Mouse (Mus musculus) lung, adult 2 months (tissue): ENCODE results near the gene Ankrd12. TPM values are rescaled to one million over a fixed set of nuclear protein-coding genes. Genes with fewer than 3 reads are reported as not detected.
"Not testable (repeated sequence)": the region's sequence is repeated elsewhere in the genome, so short reads cannot be mapped to it uniquely, and the experiment has no call there.

ENCODE experiments used
- DNase-seq: peaks from one replicate; pipeline ENCODE4 v3.0.0; 2022
- H3K4me1 ChIP-seq: fragments of 200-500 bp; 2 replicates; pipeline ENCODE4 v1.6.1; 2011; ENCODE audit warnings: low read length; ENCODE audit not compliant: control insufficient read depth, insufficient read depth
- H3K4me3 ChIP-seq: fragments of 200-500 bp; replicated peaks from 2 replicates; pipeline ENCODE3; 2011; ENCODE audit warnings: low read depth, mild to moderate bottlenecking, control low read depth, low read length; ENCODE audit errors: extremely low read depth
- CTCF ChIP-seq: fragments of 200-500 bp; IDR thresholded peaks from 2 replicates; pipeline ENCODE4 v1.5.1; 2011; ENCODE audit warnings: mild to moderate bottlenecking, low read length, control low read depth; ENCODE audit not compliant: insufficient read depth
- POLR2A ChIP-seq: fragments of 200-500 bp; IDR thresholded peaks from 2 replicates; pipeline ENCODE4 v1.6.1; 2011; ENCODE audit warnings: low read depth, mild to moderate bottlenecking, control low read depth, low read length, borderline replicate concordance; ENCODE audit errors: extremely low read depth
- WGBS: fragments of 180-500 bp; shearing (Covaris S2); methylation state at CpG from one replicate; pipeline ENCODE4 v1.1.7; 2018; 5-methylcytosine and 5-hydroxymethylcytosine counted together
- polyA plus RNA-seq: library from polyadenylated mRNA; depleted of rRNA; stranded (reverse); fragments of >200 nt; gene quantifications from 2 replicates; pipeline ENCODE4 v1.2.3, GENCODE M21; 2012

The Ankrd12 gene
- polyA plus RNA-seq, 1 experiment = 5.4 TPM

DNA sequence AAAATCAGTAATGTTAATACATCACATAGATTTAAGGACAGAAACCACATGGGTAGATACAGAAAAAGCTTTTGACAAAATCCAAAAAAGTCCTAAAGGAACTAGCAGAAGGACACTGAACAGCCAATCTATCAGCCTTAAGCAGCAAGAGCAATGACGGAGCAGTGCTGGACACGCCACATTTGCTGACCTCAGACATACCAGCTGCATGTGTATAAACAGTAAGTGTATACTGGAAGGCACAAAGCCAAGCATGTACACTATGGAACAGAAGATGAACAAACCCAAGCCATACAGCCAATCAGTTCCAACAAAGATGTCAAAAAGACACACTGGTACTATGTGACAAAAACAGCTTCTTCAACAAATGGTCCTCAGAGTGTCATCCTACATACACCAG is 19.7 kb downstream of the Ankrd12 start:
- Histone ChIP-seq H3K4me1 (no peaks in the 10 kb centered on the region; the same call in none of the 2 replicates), H3K4me3 (no peak overlapping the region)
- WGBS = 75% methylated on average over 2 of the region's 2 CpGs
- TF ChIP-seq POLR2A = no peak
- no peak for DNase-seq

DNA sequence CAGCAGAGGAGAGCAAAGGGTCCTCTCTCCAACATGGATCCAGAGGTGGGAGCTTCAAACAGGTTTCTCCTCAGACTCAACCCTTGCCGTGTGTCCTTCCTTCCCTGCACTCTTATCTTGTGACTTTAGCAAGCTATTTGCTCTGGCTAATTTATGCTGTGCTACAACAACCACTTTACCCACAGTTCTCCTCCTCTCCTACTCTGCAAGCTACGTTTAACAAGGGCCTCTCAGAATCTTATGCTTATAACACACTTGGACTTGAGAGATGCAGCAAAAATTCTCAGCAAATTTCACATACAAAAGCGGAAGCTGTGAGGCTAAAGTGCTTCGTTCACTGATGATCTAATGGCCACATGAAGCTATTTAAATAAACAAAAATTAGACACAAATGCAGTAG is 23.5 kb downstream of the Ankrd12 start:
- TF ChIP-seq CTCF (no peak), POLR2A (no peak)
- 41% methylated on average over 4 of the region's 4 CpGs for WGBS
- Histone ChIP-seq H3K4me1 (no peaks in the 10 kb centered on the region; the same call in none of the 2 replicates), H3K4me3 (no peak overlapping the region)
- DNase-seq = no peak

GRCm38 (mm10) chr17:66048795-66049194 is 28.1 kb downstream of the Ankrd12 start:
- 72% methylated on average over 4 of the region's 4 CpGs for WGBS
- Histone ChIP-seq H3K4me3 (no peak overlapping the region), H3K4me1 (no peaks in the 10 kb centered on the region; the same call in none of the 2 replicates)
- no peak for DNase-seq
- no peak for TF ChIP-seq POLR2A
- no peak for TF ChIP-seq CTCF

GRCm38 (mm10) chr17:66048199-66048598 is 28.7 kb downstream of the Ankrd12 start:
- Histone ChIP-seq H3K4me3 (no peak overlapping the region), H3K4me1 (no peaks in the 10 kb centered on the region; the same call in 1 of the 2 replicates)
- no peak for TF ChIP-seq POLR2A
- TF ChIP-seq CTCF = no peak
- no peak for DNase-seq
- WGBS = 72% methylated on average over 5 of the region's 5 CpGs

DNA sequence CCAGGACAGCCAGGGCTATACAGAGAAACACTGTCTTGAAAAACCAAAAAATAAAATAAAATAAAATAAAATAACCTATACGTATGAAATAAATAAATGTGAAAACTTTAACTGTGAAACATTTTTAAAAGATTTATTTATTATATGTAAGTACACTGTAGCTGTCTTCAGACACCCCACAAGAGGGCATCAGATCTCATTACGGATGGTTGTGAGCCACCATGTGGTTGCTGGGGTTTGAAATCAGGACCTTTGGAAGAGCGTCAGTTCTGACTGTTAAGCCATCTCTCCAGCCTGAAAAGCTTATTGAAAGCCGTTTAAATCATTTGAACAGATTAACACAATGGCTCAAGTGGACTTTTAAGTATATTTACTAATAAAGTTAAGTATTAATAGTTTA is 33.2 kb downstream of the Ankrd12 start:
- not testable (repeated sequence) for H3K4me3 ChIP-seq, H3K4me1 ChIP-seq, DNase-seq
- 91% methylated on average over 4 of the region's 4 CpGs for WGBS

DNA sequence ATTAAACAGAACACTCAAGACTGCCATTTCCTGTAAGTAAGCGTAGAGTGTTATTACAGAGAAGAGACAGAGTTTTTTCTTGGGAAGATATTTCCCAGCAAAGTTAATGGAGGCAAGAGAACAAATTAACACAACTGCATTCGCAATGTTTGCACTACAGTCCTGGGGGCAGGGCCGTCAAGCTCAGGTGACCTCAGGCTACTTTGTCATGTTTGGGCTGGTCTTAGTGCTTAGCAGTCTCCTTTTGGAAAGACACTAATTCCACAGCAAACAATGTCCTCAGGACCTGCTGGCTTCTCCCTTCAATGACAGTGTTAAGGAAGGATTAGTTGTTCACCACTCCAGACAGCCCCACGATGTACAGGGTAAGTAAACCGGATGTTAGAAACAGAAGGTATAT is 35.9 kb downstream of the Ankrd12 start:
- DNase-seq = no peak
- no peaks in the 10 kb centered on the region for H3K4me1 ChIP-seq
- no peak overlapping the region for H3K4me3 ChIP-seq
- no peak for TF ChIP-seq POLR2A
- no peak for TF ChIP-seq CTCF
- 59% methylated on average over 5 of the region's 5 CpGs for WGBS

GRCm38 (mm10) chr17:66033239-66033638 is 43.6 kb downstream of the Ankrd12 start:
- no peak for TF ChIP-seq POLR2A
- Histone ChIP-seq H3K4me1 (no peaks in the 10 kb centered on the region), H3K4me3 (no peak overlapping the region)
- 87% methylated on average over 5 of the region's 5 CpGs for WGBS
- DNase-seq = no peak

- 89% methylated on average over 5 of the region's 5 CpGs for WGBS
- Histone ChIP-seq H3K4me3 (no peak overlapping the region), H3K4me1 (no peaks in the 10 kb centered on the region)
- TF ChIP-seq POLR2A (no peak), CTCF (no peak)
- DNase-seq = no peak
Measured at GRCm38 (mm10) chr17:66031991-66032390, 44.9 kb downstream of the Ankrd12 start.

DNA sequence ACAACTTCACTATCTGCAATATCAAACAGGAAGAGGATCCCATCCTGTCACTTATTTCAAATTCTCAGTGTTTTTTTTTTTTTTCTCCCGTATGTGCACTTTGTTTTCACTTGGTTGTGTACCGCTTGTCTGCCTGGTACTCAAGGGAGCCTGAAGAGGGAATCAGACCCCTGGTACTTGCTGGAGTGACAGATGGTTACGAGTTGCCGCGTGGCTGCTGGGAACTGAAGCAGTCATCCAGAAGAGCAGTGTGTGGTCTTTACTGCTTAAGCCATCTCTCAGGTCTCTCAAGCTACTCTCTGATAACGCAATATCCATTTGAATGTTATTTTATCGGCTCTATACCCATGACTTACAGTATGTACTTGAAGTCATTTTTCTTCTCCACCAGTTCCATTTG is 52.7 kb downstream of the Ankrd12 start:
- TF ChIP-seq CTCF = no peak
- TF ChIP-seq POLR2A = no peak
- DNase-seq = no peak
- H3K4me3 ChIP-seq = no peak overlapping the region
- H3K4me1 ChIP-seq = no peaks in the 10 kb centered on the region
- 79% methylated on average over 7 of the region's 7 CpGs for WGBS

- no peak overlapping the region for H3K4me3 ChIP-seq
- DNase-seq = no peak
- 76% methylated on average over 2 of the region's 2 CpGs for WGBS
- no peaks in the 10 kb centered on the region for H3K4me1 ChIP-seq
- TF ChIP-seq CTCF = no peak
- TF ChIP-seq POLR2A = no peak
Measured at GRCm38 (mm10) chr17:66011790-66012189, 65.1 kb downstream of the Ankrd12 start.

- TF ChIP-seq CTCF (no peak), POLR2A (no peak)
- 68% methylated on average over 5 of the region's 5 CpGs for WGBS
- no peak for DNase-seq
- Histone ChIP-seq H3K4me3 (no peak overlapping the region), H3K4me1 (no peaks in the 10 kb centered on the region)
Measured at GRCm38 (mm10) chr17:66007892-66008291, 69.0 kb downstream of the Ankrd12 start.
